Mouse (Mus musculus) CH12.LX (cell line): ENCODE measurements around the gene Phf20. TPM values are rescaled to one million over a fixed set of nuclear protein-coding genes. Genes with fewer than 3 reads are reported as not detected.

Experiments
- DNase-seq: peaks from one replicate; pipeline ENCODE4 v3.0.0-alpha.2; 2013; ENCODE audit errors: extremely low read depth
- H3K27ac ChIP-seq: 2 replicates; pipeline ENCODE4 v1.5.1; 2012; ENCODE audit warnings: low read depth, mild to moderate bottlenecking, control low read depth, moderate library complexity; ENCODE audit not compliant: insufficient read depth
- H3K27me3 ChIP-seq: replicated peaks from 2 replicates; pipeline ENCODE3; 2012; ENCODE audit warnings: inconsistent platforms
- H3K36me3 ChIP-seq, 2 experiments: replicated peaks in 1 of 2; 2 replicates each; pipeline versions ENCODE3 to v1.6.1; 2012; ENCODE audit warnings: inconsistent platforms in 1 of 2, low read length in 1 of 2, mild to moderate bottlenecking in 1 of 2, mixed read lengths in 1 of 2, moderate library complexity in 1 of 2; ENCODE audit not compliant: control insufficient read depth in 1 of 2, insufficient read depth in 1 of 2
- H3K4me1 ChIP-seq, 2 experiments: 2 replicates each; pipeline ENCODE4 v1.6.1; 2012; ENCODE audit warnings: inconsistent platforms in 1 of 2, moderate library complexity in 1 of 2; ENCODE audit not compliant: insufficient read depth in 2 of 2, control insufficient read depth in 1 of 2
- H3K4me2 ChIP-seq: 2 replicates; pipeline ENCODE4 v1.6.1; 2012; ENCODE audit warnings: low read depth, mild to moderate bottlenecking, control low read depth; ENCODE audit not compliant: poor library complexity, insufficient read depth, severe bottlenecking
- H3K4me3 ChIP-seq, 3 experiments: fragments of 150-350 bp in 1 of 3; sonication (generic) in 1 of 3; replicated peaks in 1 of 3; 2 replicates each; pipeline versions ENCODE3 to v1.5.1; 2011 to 2012; ENCODE audit warnings: low read depth in 2 of 3, low read length in 2 of 3, mild to moderate bottlenecking in 2 of 3, moderate library complexity in 2 of 3, control low read depth in 1 of 3, improper control_type of control experiment in 1 of 3, inconsistent platforms in 1 of 3, mixed read lengths in 1 of 3; ENCODE audit not compliant: poor library complexity in 1 of 3
- H3K79me2 ChIP-seq: replicated peaks from 2 replicates; pipeline ENCODE4 v1.6.1; 2012; ENCODE audit warnings: mild to moderate bottlenecking, moderate library complexity; ENCODE audit not compliant: control insufficient read depth, poor library complexity, insufficient read depth, severe bottlenecking; ENCODE audit errors: extremely low read depth
- H3K9ac ChIP-seq: 2 replicates; pipeline ENCODE4 v1.6.1; 2012; ENCODE audit warnings: low read depth, mild to moderate bottlenecking, control low read depth, moderate library complexity; ENCODE audit not compliant: insufficient read depth
- H3K9me3 ChIP-seq: replicated peaks from 2 replicates; pipeline ENCODE3; 2012; ENCODE audit warnings: low read length, inconsistent platforms, mixed read lengths
- BHLHE40 ChIP-seq: IDR thresholded peaks from 2 replicates; pipeline ENCODE4 v1.6.1; 2011; ENCODE audit warnings: mild to moderate bottlenecking, low read depth, low read length, improper control_type of control experiment
- CHD2 ChIP-seq: IDR thresholded peaks from 2 replicates; pipeline ENCODE4 v1.6.1; 2011; ENCODE audit warnings: low read length, improper control_type of control experiment
- CTCF ChIP-seq, 2 experiments: IDR thresholded peaks in 1 of 2; conservative IDR thresholded peaks in 1 of 2; 2 replicates each; pipeline ENCODE4 v1.5.1; 2011 to 2012; ENCODE audit warnings: low read depth in 2 of 2, low read length in 2 of 2, improper control_type of control experiment in 1 of 2, inconsistent platforms in 1 of 2, mild to moderate bottlenecking in 1 of 2, moderate library complexity in 1 of 2
- E2F4 ChIP-seq: IDR thresholded peaks from 2 replicates; pipeline ENCODE4 v1.6.1; 2011; ENCODE audit warnings: low read depth, low read length, improper control_type of control experiment; ENCODE audit not compliant: insufficient replicate concordance
- ELF1 ChIP-seq: IDR thresholded peaks from 2 replicates; pipeline ENCODE4 v1.6.1; 2014; ENCODE audit warnings: low read depth, mild to moderate bottlenecking, inconsistent platforms, low read length, improper control_type of control experiment
- EP300 ChIP-seq: IDR thresholded peaks from 2 replicates; pipeline ENCODE4 v1.6.1; 2011; ENCODE audit warnings: low read length, improper control_type of control experiment
- GABPA ChIP-seq: IDR thresholded peaks from 2 replicates; pipeline ENCODE4 v1.6.1; 2012; ENCODE audit warnings: low read depth, low read length, improper control_type of control experiment, inconsistent platforms; ENCODE audit not compliant: insufficient replicate concordance
- HCFC1 ChIP-seq: IDR thresholded peaks from 2 replicates; pipeline ENCODE4 v1.6.1; 2012; ENCODE audit warnings: low read depth, mild to moderate bottlenecking, inconsistent platforms, low read length, improper control_type of control experiment
- IRF4 ChIP-seq: IDR thresholded peaks from 2 replicates; pipeline ENCODE4 v1.6.1; 2014; ENCODE audit warnings: low read depth, mild to moderate bottlenecking, inconsistent platforms, low read length, improper control_type of control experiment
- JUN ChIP-seq: IDR thresholded peaks from 2 replicates; pipeline ENCODE4 v1.6.1; 2011; ENCODE audit warnings: low read depth, mild to moderate bottlenecking, low read length, improper control_type of control experiment, moderate library complexity; ENCODE audit not compliant: insufficient read depth
- JUND ChIP-seq: conservative IDR thresholded peaks from 2 replicates; pipeline ENCODE4 v1.6.1; 2011; ENCODE audit warnings: low read depth, low read length, improper control_type of control experiment
- MAFK ChIP-seq: IDR thresholded peaks from 2 replicates; pipeline ENCODE4 v1.6.1; 2011; ENCODE audit warnings: low read length, improper control_type of control experiment; ENCODE audit not compliant: insufficient replicate concordance
- MAX ChIP-seq: IDR thresholded peaks from 2 replicates; pipeline ENCODE4 v1.6.1; 2011; ENCODE audit warnings: low read length, improper control_type of control experiment
- MAZ ChIP-seq: IDR thresholded peaks from 2 replicates; pipeline ENCODE4 v1.6.1; 2012; ENCODE audit warnings: low read depth, mild to moderate bottlenecking, inconsistent platforms, low read length, improper control_type of control experiment, moderate library complexity
- MEF2A ChIP-seq: IDR thresholded peaks from 2 replicates; pipeline ENCODE4 v1.6.1; 2014; ENCODE audit warnings: low read depth, mild to moderate bottlenecking, inconsistent platforms, low read length, improper control_type of control experiment, borderline replicate concordance
- MXI1 ChIP-seq: IDR thresholded peaks from 2 replicates; pipeline ENCODE4 v1.6.1; 2011; ENCODE audit warnings: mild to moderate bottlenecking, low read depth, low read length, improper control_type of control experiment
- MYC ChIP-seq: IDR thresholded peaks from 2 replicates; pipeline ENCODE4 v1.6.1; 2011; ENCODE audit warnings: low read depth, mild to moderate bottlenecking, improper control_type of control experiment, low read length
- NELFE ChIP-seq: IDR thresholded peaks from 2 replicates; pipeline ENCODE4 v1.6.1; 2011; ENCODE audit warnings: low read depth, low read length, improper control_type of control experiment
- NRF1 ChIP-seq: IDR thresholded peaks from 2 replicates; pipeline ENCODE4 v1.6.1; 2014; ENCODE audit warnings: low read depth, mild to moderate bottlenecking, inconsistent platforms, low read length, improper control_type of control experiment, moderate library complexity
- PAX5 ChIP-seq: IDR thresholded peaks from 2 replicates; pipeline ENCODE4 v1.6.1; 2012; ENCODE audit warnings: low read length, inconsistent platforms, mixed read lengths
- POLR2A ChIP-seq: IDR thresholded peaks from 2 replicates; pipeline ENCODE4 v1.6.1; 2011; ENCODE audit warnings: low read depth, mild to moderate bottlenecking, improper control_type of control experiment, low read length
- POLR2AphosphoS2 ChIP-seq: IDR thresholded peaks from 2 replicates; pipeline ENCODE4 v1.6.1; 2011; ENCODE audit warnings: low read depth, low read length, improper control_type of control experiment
- RAD21 ChIP-seq: IDR thresholded peaks from 2 replicates; pipeline ENCODE4 v1.6.1; 2011; ENCODE audit warnings: low read depth, mild to moderate bottlenecking, low read length, improper control_type of control experiment, moderate library complexity
- RCOR1 ChIP-seq: conservative IDR thresholded peaks from 2 replicates; pipeline ENCODE4 v1.6.1; 2012; ENCODE audit warnings: low read depth, mild to moderate bottlenecking, inconsistent platforms, low read length, improper control_type of control experiment
- SIN3A ChIP-seq: IDR thresholded peaks from 2 replicates; pipeline ENCODE4 v1.6.1; 2012; ENCODE audit warnings: low read length, improper control_type of control experiment, inconsistent platforms
- SMC3 ChIP-seq: IDR thresholded peaks from 2 replicates; pipeline ENCODE4 v1.6.1; 2011; ENCODE audit warnings: low read depth, low read length, improper control_type of control experiment
- TCF12 ChIP-seq: IDR thresholded peaks from 2 replicates; pipeline ENCODE4 v1.6.1; 2014; ENCODE audit warnings: low read depth, mild to moderate bottlenecking, inconsistent platforms, low read length, improper control_type of control experiment
- UBTF ChIP-seq: IDR thresholded peaks from 2 replicates; pipeline ENCODE4 v1.6.1; 2012; ENCODE audit warnings: low read depth, mild to moderate bottlenecking, inconsistent platforms, low read length, improper control_type of control experiment, moderate library complexity
- USF1 ChIP-seq: IDR thresholded peaks from 2 replicates; pipeline ENCODE4 v1.6.1; 2014; ENCODE audit warnings: low read depth, mild to moderate bottlenecking, inconsistent platforms, low read length, improper control_type of control experiment
- USF2 ChIP-seq: conservative IDR thresholded peaks from 2 replicates; pipeline ENCODE4 v1.6.1; 2011; ENCODE audit warnings: low read depth, low read length, improper control_type of control experiment
- ZKSCAN1 ChIP-seq: IDR thresholded peaks from 2 replicates; pipeline ENCODE4 v1.6.1; 2012; ENCODE audit warnings: low read depth, inconsistent platforms, low read length, improper control_type of control experiment, borderline replicate concordance
- ZMIZ1 ChIP-seq: IDR thresholded peaks from 2 replicates; pipeline ENCODE4 v1.6.1; 2012; ENCODE audit warnings: low read depth, mild to moderate bottlenecking, inconsistent platforms, low read length, improper control_type of control experiment
- dilution Hi-C: fragments of 300-500 bp; cut with MboI; formaldehyde crosslinking; loops from 2 replicates; pipeline ENCODE4 v1.14.3; 2020; ENCODE audit warnings: low sequenced_read_pairs; ENCODE audit not compliant: extremely low pct_unique_long_range_greater_than_20kb, extremely low pct_ligation_motif_present
- in situ Hi-C: fragments of 300-500 bp; cut with MboI; formaldehyde crosslinking; loops from 3 replicates; pipeline ENCODE4 v1.14.3; 2019; ENCODE audit warnings: low sequenced_read_pairs, low pct_ligation_motif_present, low pct_unique_long_range_greater_than_20kb, mixed read lengths
- polyA plus RNA-seq: library from polyadenylated mRNA; unstranded; fragments of >175 nt; gene quantifications from 2 replicates; pipeline ENCODE4 v1.2.1, GENCODE M21; 2012; ENCODE audit warnings: low read depth; ENCODE audit not compliant: insufficient read length
- total RNA-seq, 2 experiments: library from RNA; depleted of rRNA; stranded (reverse); fragments of 300-350 nt in 1 of 2; fragments of >200 nt in 1 of 2; gene quantifications; 2 replicates each; pipeline ENCODE4 v1.2.3; 2012 to 2014

The Phf20 gene
- total and polyA plus RNA-seq, 3 experiments: 11.7 to 17.6 (median 13.3) TPM

- Histone ChIP-seq H3K9ac (peak overlapping the region; percentile 92), H3K27ac (peak overlapping the region; percentile 84), H3K4me2 (peak overlapping the region; percentile 97), H3K4me1 (peaks cover 10 to 40% of the 10 kb centered on the region in 2 experiments; a peak in 3 of 4 replicates)
- peak; percentile 54; the same call in 1 of the 2 replicates for TF ChIP-seq SIN3A
- no peak for TF ChIP-seq MXI1
- TF ChIP-seq, all 38 proteins: peak for 1
- peaks cover 54% of the 10 kb centered on the region for H3K79me2 ChIP-seq
- no peaks in the 10 kb centered on the region for H3K27me3 ChIP-seq
- H3K36me3 ChIP-seq: peaks cover 0 to 11% of the 10 kb centered on the region in 2 experiments
- dilution Hi-C loops (no loop called here), in situ Hi-C loops (no loop called here)
- no peaks in the 10 kb centered on the region for H3K9me3 ChIP-seq
- no peak for DNase-seq
- peak overlapping the region; percentile 73 to 95 (median 81) for H3K4me3 ChIP-seq
These were observed 1.1 kb downstream of the Phf20 start for GRCm38 (mm10) chr2:156197129-156197911.

GRCm38 (mm10) chr2:156199944-156200343, 3.7 kb downstream of the Phf20 start:
- Histone ChIP-seq H3K4me2 (peak overlapping the region; percentile 82), H3K79me2 (peaks cover 80% of the 10 kb centered on the region), H3K4me1 (peaks cover 13 to 52% of the 10 kb centered on the region in 2 experiments; a peak in 3 of 4 replicates), H3K27me3 (no peaks in the 10 kb centered on the region), H3K9ac (peak overlapping the region; percentile 59; the same call in 1 of the 2 replicates), H3K9me3 (no peaks in the 10 kb centered on the region), H3K36me3 (peaks cover 6 to 28% of the 10 kb centered on the region in 2 experiments), H3K4me3 (no peak overlapping the region), H3K27ac (peak overlapping the region; percentile 32)
- in situ Hi-C loops: no loop called here
- dilution Hi-C loops: no loop called here
- DNase-seq: no peak
- TF ChIP-seq RAD21 (no peak), MAX (no peak), ELF1 (no peak), MAFK (no peak), MAZ (no peak), BHLHE40 (peak; percentile 3; the same call in 1 of the 2 replicates), TCF12 (peak; percentile 59), CTCF (conservative IDR thresholded peaks at IDR 0.05 in 1 of 2, IDR thresholded peaks at IDR 0.05 in 1 of 2; ENCODE audit: low read depth in 2 of 2, low read length in 2 of 2) (no peak), MYC (0 out of 2 replicates have a peak, but pooled peaks have one; percentile 24), CHD2 (peak; percentile 71), NELFE (no peak), ZMIZ1 (no peak), E2F4 (no peak), USF1 (no peak), HCFC1 (no peak), POLR2A (no peak), SMC3 (no peak), MXI1 (no peak), POLR2AphosphoS2 (0 out of 2 replicates have a peak, but pooled peaks have one; percentile 36), NRF1 (no peak), UBTF (no peak), JUND (no peak), GABPA (no peak), RCOR1 (peak; percentile 76; the same call in 1 of the 2 replicates), IRF4 (peak; percentile 86), EP300 (peak; percentile 77), JUN (peak; percentile 40; the same call in 1 of the 2 replicates), ZKSCAN1 (no peak), USF2 (no peak), PAX5 (no peak), MEF2A (0 out of 2 replicates have a peak, but pooled peaks have one; percentile 31)
